Mouse (Mus musculus): ENCODE measurements around the gene Krt42. TPM values are rescaled to one million over a fixed set of nuclear protein-coding genes. Genes with fewer than 3 reads are reported as not detected.

Krt42 gene
- total RNA-seq (2023), result not detected

DNA sequence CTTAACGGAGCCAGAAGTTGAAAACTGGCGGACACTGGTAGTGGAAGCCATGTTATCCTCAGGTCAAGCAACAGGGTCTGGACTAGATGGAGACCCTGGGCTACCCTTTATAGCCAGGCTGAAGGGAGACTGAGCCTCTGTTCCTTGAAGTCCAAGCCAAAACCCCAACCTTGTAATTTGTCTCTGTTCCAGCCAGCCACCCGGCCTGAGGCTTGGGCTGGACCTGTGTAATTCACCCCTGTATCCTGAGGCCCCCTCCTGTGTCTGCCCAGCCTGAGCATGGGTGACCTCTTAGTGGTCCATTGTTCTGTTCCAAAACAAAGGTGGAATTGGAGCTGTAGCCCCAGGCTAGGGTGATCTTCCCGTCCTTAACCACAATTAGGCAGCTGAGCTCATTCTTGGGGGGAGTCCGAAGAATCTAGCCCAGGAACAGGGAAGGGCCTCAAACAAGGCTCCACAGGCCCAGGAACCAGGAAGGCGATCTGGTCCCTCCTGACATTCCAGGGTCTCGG lies at the start of gene Krt42:
TSS of gene Krt42 (minus strand) at position 51 of the 512 bp plus-strand sequence.

GRCm38 (mm10) chr11:100260514-100261234 lies 9.0 kb downstream of the Krt42 start, which contains the start of gene Krt17:
Gene Krt17, minus strand, starts transcription at chr11:100261029.

DNA sequence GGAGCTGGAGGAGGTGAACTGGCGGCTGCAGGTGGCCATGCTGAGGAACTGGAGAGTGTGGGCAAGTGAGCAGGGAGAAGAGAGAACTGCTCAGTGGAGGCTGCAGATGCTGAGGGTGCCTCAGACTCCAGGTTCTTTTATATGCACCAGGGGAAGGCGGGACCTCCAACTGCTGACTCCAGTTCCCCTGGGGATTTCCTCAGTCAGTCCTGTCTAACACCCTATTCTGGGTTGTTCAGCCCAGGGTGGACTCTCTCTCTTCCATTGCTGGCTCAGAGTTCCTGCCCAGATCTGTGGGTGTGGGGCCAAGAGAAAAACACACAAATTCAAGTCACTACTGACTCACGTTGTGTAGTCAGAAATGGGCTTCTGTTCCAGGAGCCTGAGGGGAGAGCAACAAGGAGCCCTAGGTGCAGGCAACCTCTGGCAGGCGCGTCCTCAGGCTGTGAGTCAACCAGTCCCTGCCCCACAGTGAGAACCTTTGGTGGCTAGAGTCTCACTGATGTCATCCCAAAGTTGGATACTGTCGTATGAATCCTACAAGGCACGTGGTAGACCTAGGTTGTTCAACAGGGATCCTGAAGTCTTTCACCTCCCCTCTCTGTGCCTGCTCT lies 20.7 kb downstream of the Krt42 start, which contains the start of gene Krt16:
TSS of gene Krt16 (minus strand) at position 51 of the 614 bp plus-strand sequence.

Other genes with a start within 250 kb of the Krt42 start
- not detected for gene Krt33b, start 240.0 kb downstream of the Krt42 start, total RNA-seq (2023)
- gene Krt34, start 228.3 kb downstream of the Krt42 start, total RNA-seq (2023), result not detected
- gene Krt31, start 219.3 kb downstream of the Krt42 start, total RNA-seq (2023), result not detected
- not detected for gene Krt32, start 181.6 kb downstream of the Krt42 start, total RNA-seq (2023)
- gene Krt35, start 173.6 kb downstream of the Krt42 start, total RNA-seq (2023), result not detected
- gene Krt36, start 164.2 kb downstream of the Krt42 start, total RNA-seq (2023), result not detected
- not detected for gene Krt13, start 148.3 kb downstream of the Krt42 start, total RNA-seq (2023)
- gene Krt15, start 133.9 kb downstream of the Krt42 start, total RNA-seq (2023), result not detected
- gene Krt19, start 121.2 kb downstream of the Krt42 start, total RNA-seq (2023), result not detected
- gene Krt9, start 76.6 kb downstream of the Krt42 start, total RNA-seq (2023), result not detected
- not detected for gene Krt14, start 62.3 kb downstream of the Krt42 start, total RNA-seq (2023)
- gene Krt16, start 21.0 kb downstream of the Krt42 start, total RNA-seq (2023), result not detected
- not detected for gene Krt17, start 8.8 kb downstream of the Krt42 start, total RNA-seq (2023)
- 2,467 TPM for gene Eif1, start 50.0 kb upstream of the Krt42 start, total RNA-seq (2023)
- gene Gast, start 64.5 kb upstream of the Krt42 start, total RNA-seq (2023), result not detected
- 1.2 TPM for gene Hap1, start 86.3 kb upstream of the Krt42 start, total RNA-seq (2023)
- 8.3 TPM for gene Jup, start 127.9 kb upstream of the Krt42 start, total RNA-seq (2023)
- not detected for gene P3h4, start 145.0 kb upstream of the Krt42 start, total RNA-seq (2023)
- not detected for gene Fkbp10, start 145.8 kb upstream of the Krt42 start, total RNA-seq (2023)
- 108 TPM for gene Nt5c3b, start 171.9 kb upstream of the Krt42 start, total RNA-seq (2023)
- 1.4 TPM for gene Klhl10, start 172.0 kb upstream of the Krt42 start, total RNA-seq (2023)
- 29.0 TPM for gene Klhl11, start 202.9 kb upstream of the Krt42 start, total RNA-seq (2023)